Mouse (Mus musculus): ENCODE results near the gene Gm20696.

DNA sequence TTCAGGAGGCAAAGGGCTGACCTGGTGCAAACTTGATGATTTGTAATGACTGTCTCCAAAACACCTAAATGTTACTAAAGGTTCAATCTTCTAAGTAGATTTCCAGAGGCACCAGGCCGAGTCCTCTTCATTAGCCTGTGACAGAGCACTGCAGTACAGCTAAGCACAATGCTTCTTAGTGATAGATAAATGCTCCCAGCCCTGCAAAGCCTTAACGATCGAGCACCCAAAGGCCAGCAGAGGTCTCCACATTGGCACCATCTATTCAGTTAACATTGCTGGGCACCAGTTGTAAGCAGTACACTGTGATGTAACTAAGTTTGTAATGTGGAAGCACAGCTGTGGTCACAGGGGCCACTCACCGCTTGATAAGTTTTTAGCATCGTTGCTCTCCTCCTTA lies 22.2 kb downstream of the Gm20696 start:
- TF ChIP-seq POLR2A (IDR thresholded peaks at IDR 0.05; ENCODE audit: low read depth, low read length) (no peak), CTCF (IDR thresholded peaks at IDR 0.05; ENCODE audit: extremely low read depth, insufficient read depth, insufficient read length, insufficient replicate concordance) (no peak)
